Mouse (Mus musculus): ENCODE measurements around the gene Zfp628.
"Not testable (repeated sequence)": the region's sequence is repeated elsewhere in the genome, so short reads cannot be mapped to it uniquely, and the experiment has no call there.

Gene Zfp628

GRCm38 (mm10) chr7:4915007-4915665 lies at the start of gene Zfp628:
Gene Zfp628, plus strand, starts transcription at chr7:4915217.
- DNase-seq (ENCODE audit: low read depth, low spot score): peak; percentile 94

- DNase-seq (ENCODE audit: low read depth, low spot score): peak; percentile 97
Measured at GRCm38 (mm10) chr7:4865579-4866493, 49.2 kb upstream of the Zfp628 start.

GRCm38 (mm10) chr7:4866631-4867180 lies 48.3 kb upstream of the Zfp628 start:
- DNase-seq (ENCODE audit: low read depth, low spot score): no peak

- DNase-seq (ENCODE audit: low read depth, low spot score): no peak
Measured at GRCm38 (mm10) chr7:4870133-4870532, 44.9 kb upstream of the Zfp628 start, which contains the start of gene Isoc2b. Gene Isoc2b, minus strand, starts transcription at chr7:4870258.

- peak; percentile 90 for DNase-seq (ENCODE audit: low read depth, low spot score)
Measured at GRCm38 (mm10) chr7:4876753-4877221, 38.2 kb upstream of the Zfp628 start, which contains the start of gene Isoc2a. Gene Isoc2a, plus strand, starts transcription at chr7:4877153.

GRCm38 (mm10) chr7:4877226-4877625 lies 37.8 kb upstream of the Zfp628 start:
- no peak for DNase-seq (ENCODE audit: low read depth, low spot score)

GRCm38 (mm10) chr7:4878186-4878585 lies 36.8 kb upstream of the Zfp628 start:
- no peak for DNase-seq (ENCODE audit: low read depth, low spot score)

- not testable (repeated sequence) for DNase-seq (ENCODE audit: low read depth, low spot score)
Measured at GRCm38 (mm10) chr7:4879036-4879435, 36.0 kb upstream of the Zfp628 start.

GRCm38 (mm10) chr7:4886680-4887079 lies 28.3 kb upstream of the Zfp628 start:
- DNase-seq (ENCODE audit: low read depth, low spot score): no peak

- DNase-seq (ENCODE audit: low read depth, low spot score): no peak
Measured at GRCm38 (mm10) chr7:4895186-4895585, 19.8 kb upstream of the Zfp628 start.

GRCm38 (mm10) chr7:4898851-4899648 lies 16.0 kb upstream of the Zfp628 start:
- no peak for DNase-seq (ENCODE audit: low read depth, low spot score)

GRCm38 (mm10) chr7:4899649-4900522 lies 15.1 kb upstream of the Zfp628 start:
- DNase-seq (ENCODE audit: low read depth, low spot score): peak; percentile 44

GRCm38 (mm10) chr7:4900523-4900851 lies 14.5 kb upstream of the Zfp628 start:
- no peak for DNase-seq (ENCODE audit: low read depth, low spot score)

- no peak for DNase-seq (ENCODE audit: low read depth, low spot score)
Measured at GRCm38 (mm10) chr7:4901171-4901570, 13.8 kb upstream of the Zfp628 start.

GRCm38 (mm10) chr7:4902404-4902803 lies 12.6 kb upstream of the Zfp628 start:
- DNase-seq (ENCODE audit: low read depth, low spot score): no peak

GRCm38 (mm10) chr7:4906466-4906950 lies 8.5 kb upstream of the Zfp628 start, which contains the start of gene Gm36210:
Gene Gm36210, minus strand, starts transcription at chr7:4906516.
- no peak for DNase-seq (ENCODE audit: low read depth, low spot score)

GRCm38 (mm10) chr7:4911561-4911960 lies 3.5 kb upstream of the Zfp628 start:
- no peak for DNase-seq (ENCODE audit: low read depth, low spot score)

- no peak for DNase-seq (ENCODE audit: low read depth, low spot score)
Measured at GRCm38 (mm10) chr7:4912248-4912647, 2.8 kb upstream of the Zfp628 start.

- DNase-seq (ENCODE audit: low read depth, low spot score): no peak
Measured at GRCm38 (mm10) chr7:4915669-4916416, 826 bp downstream of the Zfp628 start.

All from telencephalon, adult 2 months (tissue).